Mouse (Mus musculus) ES-E14 (cell line): ENCODE results near the gene Rgs11. TPM values are rescaled to one million over a fixed set of nuclear protein-coding genes. Genes with fewer than 3 reads are reported as not detected.

Source experiments
- DNase-seq: peaks from one replicate; pipeline ENCODE4 v3.0.0-alpha.2; 2013; ENCODE audit warnings: low read depth, low spot score
- H3K27ac ChIP-seq: 2 replicates; pipeline ENCODE4 v1.5.1; 2012; ENCODE audit warnings: low read depth, mild to moderate bottlenecking, low read length, moderate library complexity, mixed read lengths; ENCODE audit not compliant: poor library complexity, insufficient read depth, severe bottlenecking
- H3K36me3 ChIP-seq: 2 replicates; pipeline ENCODE4 v1.6.1; 2012; ENCODE audit warnings: mild to moderate bottlenecking, low read length, moderate library complexity, mixed read lengths; ENCODE audit not compliant: control insufficient read depth, poor library complexity, insufficient read depth, severe bottlenecking
- H3K4me1 ChIP-seq, 2 experiments: fragments of 150-350 bp in 1 of 2; sonication (generic) in 1 of 2; 2 replicates each; pipeline ENCODE4 v1.6.1; 2012; ENCODE audit warnings: low read length in 2 of 2, mild to moderate bottlenecking in 1 of 2, mixed read lengths in 1 of 2; ENCODE audit not compliant: control insufficient read depth in 2 of 2, insufficient read depth in 2 of 2, poor library complexity in 1 of 2
- H3K4me3 ChIP-seq, 2 experiments: fragments of 150-350 bp in 1 of 2; sonication (generic) in 1 of 2; 2 replicates each; pipeline ENCODE4 v1.5.1; 2012; ENCODE audit warnings: low read length in 2 of 2, low read depth in 1 of 2, mild to moderate bottlenecking in 1 of 2, mixed read lengths in 1 of 2; ENCODE audit not compliant: insufficient read depth in 1 of 2, poor library complexity in 1 of 2, severe bottlenecking in 1 of 2
- H3K9ac ChIP-seq: 2 replicates; pipeline ENCODE4 v1.6.1; 2012; ENCODE audit warnings: low read depth, mild to moderate bottlenecking, low read length, mixed read lengths; ENCODE audit not compliant: poor library complexity, insufficient read depth, severe bottlenecking
- H3K9me3 ChIP-seq: fragments of 150-350 bp; sonication (generic); 2 replicates; pipeline ENCODE4 v1.6.1; 2012; ENCODE audit warnings: low read depth, mild to moderate bottlenecking, low read length; ENCODE audit not compliant: control insufficient read depth, insufficient read depth
- CHD2 ChIP-seq: IDR thresholded peaks from 2 replicates; pipeline ENCODE4 v1.6.1; 2014; ENCODE audit warnings: mild to moderate bottlenecking, low read depth, low read length, inconsistent platforms
- HCFC1 ChIP-seq: IDR thresholded peaks from 2 replicates; pipeline ENCODE4 v1.6.1; 2012; ENCODE audit warnings: low read length, inconsistent platforms, borderline replicate concordance; ENCODE audit not compliant: insufficient read depth
- MAFK ChIP-seq: IDR thresholded peaks from 2 replicates; pipeline ENCODE4 v1.6.1; 2014; ENCODE audit warnings: mild to moderate bottlenecking, low read depth, low read length, inconsistent platforms; ENCODE audit not compliant: insufficient read depth
- ZC3H11A ChIP-seq: IDR thresholded peaks from 2 replicates; pipeline ENCODE4 v1.6.1; 2012; ENCODE audit warnings: low read depth, mild to moderate bottlenecking, inconsistent platforms, low read length, borderline replicate concordance
- ZNF384 ChIP-seq: IDR thresholded peaks from 2 replicates; pipeline ENCODE4 v1.6.1; 2012; ENCODE audit warnings: low read depth, low read length, inconsistent platforms
- in situ Hi-C, 2 experiments: fragments of 600-800 bp; cut with MboI; formaldehyde crosslinking; loops; one replicate each; pipeline ENCODE4 v1.15.1; 2025; ENCODE audit warnings: low sequenced_read_pairs in 2 of 2, inconsistent platforms in 1 of 2; ENCODE audit not compliant: unreplicated experiment in 2 of 2
- total RNA-seq: library from RNA; depleted of rRNA; stranded (reverse); fragments of 300-350 nt; gene quantifications from 2 replicates; pipeline ENCODE4 v1.2.3, GENCODE M21; 2012

Rgs11 gene
- total RNA-seq, 1 experiment = 5.6 TPM

GRCm38 (mm10) chr17:26212241-26212640, 9.5 kb downstream of the Rgs11 start:
- H3K27ac ChIP-seq = no peak overlapping the region
- H3K9me3 ChIP-seq = no peaks in the 10 kb centered on the region
- no peak for DNase-seq
- no peak overlapping the region for H3K4me3 ChIP-seq
- TF ChIP-seq CHD2 (no peak), ZNF384 (no peak), MAFK (no peak)
- H3K9ac ChIP-seq = no peak overlapping the region
- in situ Hi-C loops = no loop called here
- peaks cover 2% of the 10 kb centered on the region; the same call in 1 of the 2 replicates for H3K36me3 ChIP-seq
- H3K4me1 ChIP-seq = peaks cover 0 to 11% of the 10 kb centered on the region in 2 experiments; a peak in 2 of 4 replicates

GRCm38 (mm10) chr17:26212681-26213080, 9.9 kb downstream of the Rgs11 start:
- DNase-seq = no peak
- Histone ChIP-seq H3K36me3 (peaks cover 2% of the 10 kb centered on the region; the same call in 1 of the 2 replicates), H3K4me3 (no peak overlapping the region), H3K9ac (no peak overlapping the region), H3K9me3 (no peaks in the 10 kb centered on the region), H3K4me1 (peaks cover 0 to 7% of the 10 kb centered on the region in 2 experiments; a peak in 2 of 4 replicates), H3K27ac (no peak overlapping the region)
- TF ChIP-seq ZNF384 = no peak
- TF ChIP-seq MAFK = no peak
- TF ChIP-seq CHD2 = no peak
- TF ChIP-seq ZC3H11A = no peak
- TF ChIP-seq HCFC1 = no peak
- in situ Hi-C loops = no loop called here

GRCm38 (mm10) chr17:26221508-26221907, 18.8 kb downstream of the Rgs11 start:
- Histone ChIP-seq H3K27ac (no peak overlapping the region), H3K9me3 (no peaks in the 10 kb centered on the region), H3K4me1 (0 out of 4 replicates have a peak, but pooled peaks cover 0 to 2% of the 10 kb centered on the region in 2 experiments), H3K36me3 (peaks cover 4% of the 10 kb centered on the region; the same call in 1 of the 2 replicates), H3K4me3 (no peak overlapping the region), H3K9ac (no peak overlapping the region)
- no peak for DNase-seq
- TF ChIP-seq CHD2 (no peak), HCFC1 (no peak), MAFK (no peak), ZC3H11A (no peak), ZNF384 (no peak)
- in situ Hi-C loops = no loop called here

- no peak overlapping the region for H3K4me3 ChIP-seq
- no peaks in the 10 kb centered on the region for H3K9me3 ChIP-seq
- 0 out of 4 replicates have a peak, but pooled peaks cover 0 to 2% of the 10 kb centered on the region in 2 experiments for H3K4me1 ChIP-seq
- DNase-seq = no peak
- TF ChIP-seq CHD2 = no peak
- no peak for TF ChIP-seq ZNF384
- TF ChIP-seq MAFK = no peak
- no peak for TF ChIP-seq ZC3H11A
- TF ChIP-seq HCFC1 = no peak
- H3K36me3 ChIP-seq = peaks cover 4% of the 10 kb centered on the region; the same call in 1 of the 2 replicates
- no peak overlapping the region for H3K9ac ChIP-seq
- no peak overlapping the region for H3K27ac ChIP-seq
- in situ Hi-C loops = no loop called here
Measured at GRCm38 (mm10) chr17:26225150-26225549, 22.4 kb downstream of the Rgs11 start.

- no peak overlapping the region for H3K9ac ChIP-seq
- H3K9me3 ChIP-seq = no peaks in the 10 kb centered on the region
- in situ Hi-C loops = no loop called here
- H3K4me1 ChIP-seq = peaks cover 0 to 5% of the 10 kb centered on the region in 2 experiments; a peak in 1 of 4 replicates
- no peak overlapping the region for H3K4me3 ChIP-seq
- TF ChIP-seq HCFC1 = no peak
- no peak for TF ChIP-seq ZNF384
- TF ChIP-seq MAFK = no peak
- TF ChIP-seq CHD2 = no peak
- TF ChIP-seq ZC3H11A = no peak
- peaks cover 4% of the 10 kb centered on the region; the same call in 1 of the 2 replicates for H3K36me3 ChIP-seq
- DNase-seq = no peak
- no peak overlapping the region; the same call in 1 of the 2 replicates for H3K27ac ChIP-seq
Measured at GRCm38 (mm10) chr17:26229776-26230175, 27.0 kb downstream of the Rgs11 start.
